Mouse (Mus musculus) embryonic facial prominence, embryonic 12.5 days (tissue): ENCODE measurements around the gene Atp1a3. TPM values are rescaled to one million over a fixed set of nuclear protein-coding genes. Genes with fewer than 3 reads are reported as not detected.

Source experiments
- ATAC-seq: fragments of 200-750 bp; cut with Nextera tagmentation; 2 replicates; pipeline ENCODE4 v1.8.0; 2017; ENCODE audit not compliant: insufficient number of reproducible peaks, insufficient read depth, low FRiP score, low TSS enrichment
- H3K27ac ChIP-seq: fragments of 300-500 bp; sonication (generic); 2 replicates; pipeline ENCODE4 v1.5.1; 2016; ENCODE audit warnings: mild to moderate bottlenecking
- H3K27me3 ChIP-seq: fragments of 300-500 bp; sonication (generic); 2 replicates; pipeline ENCODE4 v1.6.1; 2016; ENCODE audit warnings: mild to moderate bottlenecking, moderate library complexity
- H3K36me3 ChIP-seq: fragments of 300-500 bp; sonication (generic); 2 replicates; pipeline ENCODE4 v1.6.1; 2016; ENCODE audit warnings: mild to moderate bottlenecking
- H3K4me1 ChIP-seq: fragments of 300-500 bp; sonication (generic); 2 replicates; pipeline ENCODE4 v1.6.1; 2016
- H3K4me2 ChIP-seq: fragments of 300-500 bp; sonication (generic); replicated peaks from 2 replicates; pipeline ENCODE4 v1.6.1; 2016; ENCODE audit warnings: mild to moderate bottlenecking, moderate library complexity
- H3K4me3 ChIP-seq: fragments of 300-500 bp; sonication (generic); 2 replicates; pipeline ENCODE4 v1.5.1; 2016; ENCODE audit warnings: mild to moderate bottlenecking
- H3K9ac ChIP-seq: fragments of 300-500 bp; sonication (generic); 2 replicates; pipeline ENCODE4 v1.6.1; 2016; ENCODE audit warnings: mild to moderate bottlenecking, moderate library complexity
- H3K9me3 ChIP-seq: fragments of 300-500 bp; sonication (generic); 2 replicates; pipeline ENCODE4 v1.6.1; 2016; ENCODE audit warnings: mild to moderate bottlenecking, moderate library complexity
- WGBS: fragments of 180-500 bp; shearing (Covaris S2); methylation state at CpG from one replicate; pipeline ENCODE4 v1.1.7; 2016; 5-methylcytosine and 5-hydroxymethylcytosine counted together
- polyA plus RNA-seq: library from polyadenylated mRNA; unstranded; fragments of >200 nt; fragmentation: Nextera tagmentation; extraction: Ambion mirVana; gene quantifications from 2 replicates; pipeline ENCODE4 v1.2.1, GENCODE M21; 2016

The Atp1a3 gene
- polyA plus RNA-seq, 1 experiment from 2014 or later, result 3.8 TPM

- under 1% methylated on average over 30 of the region's 30 CpGs for WGBS
- Histone ChIP-seq H3K4me2 (peak overlapping the region; percentile 67), H3K4me3 (peak overlapping the region; percentile 39), H3K27me3 (peaks cover 81% of the 10 kb centered on the region), H3K36me3 (no peaks in the 10 kb centered on the region), H3K9ac (peak overlapping the region; percentile 48), H3K4me1 (peaks cover 13% of the 10 kb centered on the region), H3K9me3 (no peaks in the 10 kb centered on the region), H3K27ac (no peak overlapping the region)
- ATAC-seq, result no peak
Observed at GRCm38 (mm10) chr7:24954450-24954849, 51.3 kb downstream of the Atp1a3 start.

DNA sequence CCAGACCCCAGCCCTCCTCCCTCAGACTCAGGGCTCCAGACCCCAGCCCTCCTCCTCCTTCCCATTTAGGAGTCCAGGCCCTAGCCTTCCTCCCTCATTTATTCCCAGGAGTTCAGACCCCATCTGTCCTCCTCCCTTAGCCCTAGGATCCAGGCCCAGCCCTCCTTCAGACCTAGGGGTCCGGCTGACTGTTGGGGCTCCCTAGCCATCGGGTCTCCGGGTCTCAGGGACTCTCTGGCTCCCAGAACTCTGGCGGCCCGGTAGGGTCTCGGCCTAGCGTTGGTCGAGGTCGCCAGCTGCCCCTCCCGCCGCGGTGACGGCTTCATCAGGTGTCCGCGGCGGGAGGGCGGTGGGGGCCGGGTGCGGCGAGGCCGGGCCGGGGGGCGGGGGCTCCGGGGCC, 51.8 kb downstream of the Atp1a3 start:
- H3K27ac ChIP-seq, result no peak overlapping the region
- WGBS, result 2% methylated on average over 24 of the region's 24 CpGs
- H3K9me3 ChIP-seq, result no peaks in the 10 kb centered on the region
- no peak for ATAC-seq
- peaks cover 86% of the 10 kb centered on the region for H3K27me3 ChIP-seq
- peak overlapping the region; percentile 48 for H3K9ac ChIP-seq
- H3K4me2 ChIP-seq, result peak overlapping the region; percentile 67
- H3K36me3 ChIP-seq, result no peaks in the 10 kb centered on the region
- H3K4me3 ChIP-seq, result peak overlapping the region; percentile 39
- peaks cover 13% of the 10 kb centered on the region for H3K4me1 ChIP-seq

DNA sequence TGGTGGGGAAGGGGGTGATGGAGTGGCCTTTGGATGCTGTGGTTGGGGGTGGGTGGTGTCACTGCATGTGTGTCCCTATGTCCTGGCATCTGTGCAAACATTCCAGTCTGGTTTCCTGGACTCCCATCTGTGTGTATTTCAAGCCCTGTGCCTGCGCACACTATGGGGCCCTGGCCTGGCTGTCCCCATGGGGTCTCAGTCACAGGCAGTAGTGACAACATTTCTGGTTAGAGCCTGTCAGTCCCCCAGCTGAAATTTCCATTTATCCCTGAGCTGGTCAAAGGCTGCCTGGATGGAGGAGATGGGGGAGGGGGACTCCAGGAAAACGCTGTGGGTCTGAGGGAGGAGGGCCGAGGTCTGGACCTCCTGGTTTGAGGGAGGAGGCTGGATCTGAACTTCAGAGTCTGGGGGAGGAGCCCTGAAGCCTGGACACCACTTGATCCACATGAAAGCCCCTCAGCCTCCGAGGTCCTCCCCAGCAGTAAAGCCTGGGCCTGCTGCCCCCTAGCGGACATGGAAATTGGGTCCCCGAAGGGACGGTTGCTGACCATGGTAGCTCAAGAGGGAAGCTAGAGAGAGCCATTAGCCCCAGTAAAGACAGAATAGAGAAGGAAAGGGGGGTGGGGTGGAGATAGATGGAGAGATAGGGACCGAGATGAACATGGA, 55.7 kb downstream of the Atp1a3 start:
- H3K27me3 ChIP-seq, result peaks cover 100% of the 10 kb centered on the region
- WGBS, result under 1% methylated on average over 8 of the region's 8 CpGs
- H3K4me3 ChIP-seq, result no peak overlapping the region
- peaks cover 9% of the 10 kb centered on the region for H3K4me1 ChIP-seq
- no peak overlapping the region for H3K9ac ChIP-seq
- no peak overlapping the region for H3K4me2 ChIP-seq
- ATAC-seq, result no peak
- H3K36me3 ChIP-seq, result no peaks in the 10 kb centered on the region
- no peak overlapping the region for H3K27ac ChIP-seq
- H3K9me3 ChIP-seq, result no peaks in the 10 kb centered on the region

DNA sequence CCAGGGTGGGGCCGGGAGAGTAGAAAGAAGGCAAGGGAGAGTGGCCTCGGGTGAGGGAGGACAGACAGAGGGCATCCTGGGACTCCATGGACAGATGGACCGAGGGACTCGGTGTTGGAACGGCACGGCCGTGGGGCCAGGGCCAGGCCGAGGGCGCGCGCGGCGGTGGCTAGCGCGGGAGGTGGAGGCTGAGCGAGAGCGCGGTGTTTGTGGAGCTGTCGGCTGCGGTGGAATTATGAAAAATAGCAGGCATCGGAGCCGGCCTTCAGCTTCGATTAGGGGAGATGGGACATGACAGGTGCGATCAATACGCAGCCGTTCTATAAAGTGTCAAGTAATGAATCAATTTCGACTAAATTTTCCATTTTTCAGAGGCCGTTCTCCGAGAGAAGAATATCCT, 57.0 kb downstream of the Atp1a3 start:
- Histone ChIP-seq H3K4me2 (no peak overlapping the region), H3K27me3 (peaks cover 100% of the 10 kb centered on the region), H3K36me3 (no peaks in the 10 kb centered on the region), H3K9ac (no peak overlapping the region), H3K4me3 (no peak overlapping the region), H3K27ac (no peak overlapping the region), H3K4me1 (peaks cover 11% of the 10 kb centered on the region; the same call in 1 of the 2 replicates), H3K9me3 (no peaks in the 10 kb centered on the region)
- WGBS, result 1% methylated on average over 29 of the region's 29 CpGs
- no peak for ATAC-seq

GRCm38 (mm10) chr7:24947316-24948048, 58.3 kb downstream of the Atp1a3 start:
- no peak overlapping the region for H3K9ac ChIP-seq
- 4% methylated on average over 7 of the region's 7 CpGs for WGBS

GRCm38 (mm10) chr7:24944257-24944950, 61.4 kb downstream of the Atp1a3 start, which contains the start of gene Gm4881:
Gene Gm4881, minus strand, starts transcription at chr7:24944494.
- Histone ChIP-seq H3K4me1 (peaks cover 11% of the 10 kb centered on the region; the same call in 1 of the 2 replicates), H3K9me3 (no peaks in the 10 kb centered on the region), H3K36me3 (no peaks in the 10 kb centered on the region), H3K9ac (peak within 1 kb of the TSS; percentile 41), H3K4me2 (peak within 1 kb of the TSS; percentile 57), H3K27me3 (peaks cover 100% of the 10 kb centered on the region), H3K27ac (no peak within 1 kb of the TSS), H3K4me3 (peak within 1 kb of the TSS; percentile 34)
- 1% methylated on average over 64 of the region's 72 CpGs for WGBS
- ATAC-seq, result no peak

More at GRCm38 (mm10) chr7:24947316-24948048, 58.3 kb downstream of the Atp1a3 start:
- H3K9me3 ChIP-seq, result no peaks in the 10 kb centered on the region
- no peaks in the 10 kb centered on the region for H3K36me3 ChIP-seq
- H3K4me2 ChIP-seq, result no peak overlapping the region
- no peak overlapping the region for H3K27ac ChIP-seq
- peaks cover 11% of the 10 kb centered on the region; the same call in 1 of the 2 replicates for H3K4me1 ChIP-seq
- no peak overlapping the region for H3K4me3 ChIP-seq
- ATAC-seq, result no peak
- peaks cover 100% of the 10 kb centered on the region for H3K27me3 ChIP-seq

- no peak for ATAC-seq
- peak overlapping the region; percentile 34 for H3K4me3 ChIP-seq
- 7% methylated on average over 6 of the region's 6 CpGs for WGBS
- H3K4me2 ChIP-seq, result no peak overlapping the region
- H3K9ac ChIP-seq, result no peak overlapping the region
- H3K36me3 ChIP-seq, result no peaks in the 10 kb centered on the region
- H3K9me3 ChIP-seq, result no peaks in the 10 kb centered on the region
- H3K27ac ChIP-seq, result no peak overlapping the region
- H3K27me3 ChIP-seq, result peaks cover 100% of the 10 kb centered on the region
- peaks cover 11% of the 10 kb centered on the region; the same call in 1 of the 2 replicates for H3K4me1 ChIP-seq
Observed at GRCm38 (mm10) chr7:24943641-24944040, 62.1 kb downstream of the Atp1a3 start.

- Histone ChIP-seq H3K9me3 (no peaks in the 10 kb centered on the region), H3K36me3 (peaks cover 10% of the 10 kb centered on the region), H3K4me1 (peaks cover 12% of the 10 kb centered on the region; the same call in 1 of the 2 replicates), H3K4me3 (no peak overlapping the region), H3K9ac (no peak overlapping the region), H3K4me2 (no peak overlapping the region), H3K27ac (no peak overlapping the region), H3K27me3 (peaks cover 84% of the 10 kb centered on the region)
- WGBS, result 1% methylated on average over 15 of the region's 15 CpGs
- no peak for ATAC-seq
Observed at GRCm38 (mm10) chr7:24931651-24932050, 74.1 kb downstream of the Atp1a3 start.

GRCm38 (mm10) chr7:24930475-24930874, 75.3 kb downstream of the Atp1a3 start:
- Histone ChIP-seq H3K4me2 (no peak overlapping the region), H3K27me3 (peaks cover 72% of the 10 kb centered on the region), H3K4me3 (no peak overlapping the region), H3K27ac (no peak overlapping the region), H3K9me3 (no peaks in the 10 kb centered on the region), H3K9ac (no peak overlapping the region), H3K4me1 (peaks cover 12% of the 10 kb centered on the region; the same call in 1 of the 2 replicates), H3K36me3 (peaks cover 22% of the 10 kb centered on the region)
- 51% methylated on average over 6 of the region's 6 CpGs for WGBS
- no peak for ATAC-seq
